Mouse (Mus musculus) c-Kit-negative CD71-positive TER-119-positive erythroid progenitor cells, embryonic 14.5 days (primary cell): Measurements from ENCODE around the gene Adam17.
"Not testable (repeated sequence)": the region's sequence is repeated elsewhere in the genome, so short reads cannot be mapped to it uniquely, and the experiment has no call there.

Source experiments
- DNase-seq: peaks from one replicate; pipeline ENCODE4 v3.0.0-alpha.2; 2013; ENCODE audit warnings: low read depth, low spot score

The Adam17 gene

GRCm38 (mm10) chr12:21373100-21373819, at the start of gene Adam17:
TSS of gene Adam17 (minus strand) at chr12:21373632.
- peak; percentile 85 for DNase-seq

- DNase-seq = no peak
Measured at GRCm38 (mm10) chr12:21418621-21419131, 45.2 kb upstream of the Adam17 start.

GRCm38 (mm10) chr12:21418083-21418482, 44.7 kb upstream of the Adam17 start:
- no peak for DNase-seq

DNA sequence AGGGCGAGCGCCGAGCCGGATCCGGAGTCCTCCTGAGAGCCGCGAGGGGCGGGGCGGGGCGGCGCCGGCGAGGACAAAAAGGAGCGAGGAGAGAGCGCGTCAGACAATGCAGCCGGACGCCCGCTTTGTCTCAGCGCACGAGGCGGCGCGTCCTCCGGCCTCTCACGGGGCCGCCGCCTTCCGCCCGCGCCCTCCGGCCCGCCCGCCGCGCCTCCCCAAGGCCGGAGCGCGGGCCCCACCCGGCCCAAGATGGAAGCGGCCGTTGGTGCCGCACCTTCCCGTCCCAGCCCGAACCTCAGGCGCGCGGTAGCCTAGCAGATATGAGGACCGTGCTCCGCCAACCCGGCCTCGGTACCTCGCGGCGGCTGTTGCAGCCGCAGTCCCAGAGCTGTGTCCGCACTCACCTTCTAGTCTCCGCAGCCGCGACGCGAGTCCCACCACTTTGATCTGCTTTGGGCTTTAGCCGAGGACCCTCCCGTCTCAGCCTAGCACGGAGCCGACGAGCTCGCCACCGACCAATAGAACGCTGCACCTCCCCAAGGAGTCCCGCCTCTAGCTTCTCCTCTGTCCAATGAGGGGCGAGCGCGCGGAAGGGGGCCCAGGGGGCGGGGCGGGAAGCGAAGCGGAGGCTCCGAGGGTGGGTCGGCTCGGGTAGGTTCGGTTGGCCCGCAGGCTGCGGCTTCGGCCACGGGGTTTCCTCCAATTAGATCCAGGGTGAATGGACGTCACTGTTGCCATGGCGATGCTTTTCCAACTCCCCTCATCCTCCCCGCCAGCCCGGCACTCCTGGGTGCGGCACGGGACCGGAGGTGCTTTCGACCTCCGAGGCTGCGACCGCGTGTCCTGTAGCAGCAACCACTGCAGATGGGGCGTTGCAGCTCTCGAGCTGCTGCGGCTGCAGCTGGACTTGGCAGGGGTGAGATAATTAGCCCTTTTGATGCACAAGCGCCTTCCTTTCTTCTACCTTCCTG, 44.0 kb upstream of the Adam17 start, which contains the start of gene Ywhaq:
Gene Ywhaq, minus strand, starts transcription at position 538 of the 971 bp plus-strand sequence.
- DNase-seq = peak; percentile 90

DNA sequence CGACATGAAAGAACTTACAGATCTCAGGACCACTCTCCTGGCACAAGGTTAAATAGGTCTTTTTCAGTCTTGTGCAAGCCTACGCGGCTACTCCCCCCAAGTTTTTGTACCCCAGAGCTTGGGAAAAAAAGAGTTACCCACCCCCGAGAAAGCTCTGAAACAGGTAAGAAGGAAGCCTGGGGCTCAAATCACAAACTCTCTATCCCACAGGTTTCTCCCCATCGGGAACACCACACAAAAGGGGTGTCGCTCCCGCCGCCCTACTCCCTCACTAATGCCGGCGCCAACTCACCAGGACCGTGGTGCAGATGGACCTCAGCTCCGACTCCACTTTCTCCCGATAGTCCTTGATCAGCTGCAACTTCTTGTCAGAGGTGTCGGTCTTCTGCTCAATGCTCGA, 43.1 kb upstream of the Adam17 start:
- no peak for DNase-seq

GRCm38 (mm10) chr12:21410620-21411019, 37.2 kb upstream of the Adam17 start:
- DNase-seq = no peak

GRCm38 (mm10) chr12:21409651-21410050, 36.2 kb upstream of the Adam17 start:
- no peak for DNase-seq

- DNase-seq = no peak
Measured at GRCm38 (mm10) chr12:21408789-21409367, 35.4 kb upstream of the Adam17 start.

DNA sequence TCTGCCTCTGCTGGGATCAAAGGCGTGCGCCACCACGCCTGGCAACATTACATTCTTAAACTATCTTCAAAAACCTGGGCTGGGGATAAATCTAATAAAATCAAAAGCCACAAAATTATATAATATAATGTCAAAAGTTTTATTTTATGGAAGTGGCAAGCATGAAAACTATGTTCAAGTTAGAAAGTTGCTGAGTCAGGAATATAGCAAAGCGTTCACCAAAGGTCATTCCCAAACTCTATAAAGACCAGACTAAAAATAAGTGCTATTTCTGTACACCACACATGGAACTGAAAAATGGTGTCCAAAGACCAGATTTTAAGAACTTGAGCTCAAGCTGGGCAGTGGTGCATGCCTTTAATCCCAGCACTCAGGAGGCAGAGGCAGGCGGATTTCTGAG, 29.3 kb upstream of the Adam17 start:
- DNase-seq = no peak

DNA sequence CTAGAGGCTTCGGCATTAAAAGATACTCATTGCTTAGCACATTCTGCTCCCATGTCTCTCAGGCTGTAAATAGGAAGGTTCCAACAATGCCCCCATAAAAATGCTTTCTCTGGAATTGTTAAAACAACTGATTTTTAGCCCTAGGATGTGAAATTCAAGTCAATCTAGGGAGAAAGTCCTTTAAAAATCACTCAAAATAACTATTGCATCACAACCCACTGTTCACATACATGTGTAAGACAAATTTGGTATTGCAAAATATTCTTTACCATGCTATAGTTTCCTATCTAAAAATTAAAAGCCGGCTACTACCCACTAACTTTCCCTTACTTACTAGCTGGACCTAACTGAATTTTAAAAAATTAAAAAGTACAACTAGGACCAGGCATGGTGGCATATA, 12.8 kb upstream of the Adam17 start:
- no peak for DNase-seq

GRCm38 (mm10) chr12:21378765-21379346, 5.4 kb upstream of the Adam17 start:
- DNase-seq = not testable (repeated sequence)

DNA sequence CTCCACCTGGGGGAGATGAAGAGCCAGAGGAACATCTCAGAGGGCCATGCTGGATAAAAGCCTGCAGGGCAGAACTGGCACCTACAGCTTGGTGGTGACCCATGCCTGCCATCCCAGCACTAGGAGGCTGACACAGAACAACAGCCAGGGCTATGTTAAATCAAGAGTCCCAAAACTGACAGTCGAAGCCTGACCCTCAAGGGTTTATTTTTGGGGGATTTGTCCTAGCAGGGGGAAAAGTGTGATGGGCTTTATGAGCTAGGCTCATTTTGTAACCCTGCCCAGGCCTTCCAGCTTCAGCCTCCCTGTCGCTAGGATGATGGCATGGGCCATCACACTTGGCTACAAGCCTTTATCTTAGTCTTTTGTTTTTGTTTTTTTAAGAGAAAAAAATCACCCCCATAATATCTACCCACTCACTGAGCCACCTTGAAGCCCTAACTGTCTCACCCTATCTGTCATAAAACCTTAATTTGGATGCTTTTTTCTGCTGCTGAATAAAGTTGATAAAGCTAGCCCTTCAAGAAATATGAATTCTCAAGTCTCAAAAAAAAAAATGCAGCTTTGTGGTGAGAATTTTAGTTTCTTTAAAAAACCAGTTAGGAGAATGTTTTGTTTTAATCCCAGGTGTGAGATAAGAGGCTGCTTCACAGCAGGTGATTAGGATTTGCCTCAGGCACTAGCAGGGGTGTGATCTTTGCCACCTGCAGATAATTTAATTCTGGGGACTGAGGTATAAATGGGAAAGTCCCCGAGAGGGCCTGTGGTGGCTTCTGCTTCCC, 2.1 kb upstream of the Adam17 start:
- DNase-seq = no peak

DNA sequence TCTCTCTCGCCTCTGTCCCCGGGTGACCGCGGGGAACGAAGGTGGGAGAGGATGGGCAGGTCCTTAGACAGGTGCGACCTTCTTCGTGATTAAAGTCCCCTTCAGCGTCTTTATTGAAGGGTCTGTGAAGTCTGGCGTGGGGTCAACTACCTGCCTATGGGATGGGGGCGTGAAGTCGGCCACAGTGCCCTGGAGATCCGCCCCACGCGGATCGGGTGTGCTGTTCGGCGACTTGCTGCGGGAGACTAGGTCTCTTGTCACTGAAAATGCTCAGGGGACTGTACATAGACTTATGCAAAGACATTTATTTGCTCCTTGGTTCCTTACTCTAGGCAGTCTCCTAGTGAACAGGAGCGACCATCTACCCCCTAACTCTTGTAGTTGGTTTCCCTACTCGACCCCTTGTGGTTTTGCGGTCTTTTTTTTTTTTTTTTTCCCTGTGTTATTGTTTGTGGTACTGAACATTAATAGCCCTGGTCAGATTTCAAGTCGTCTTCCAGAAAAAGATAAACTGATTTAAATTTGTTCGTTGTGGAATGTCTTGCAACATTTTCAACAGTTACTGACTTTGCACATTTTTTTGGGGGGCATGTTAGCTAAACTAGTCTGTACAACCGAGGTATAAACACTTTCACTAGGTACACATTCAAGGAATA, 516 bp upstream of the Adam17 start:
- no peak for DNase-seq

DNA sequence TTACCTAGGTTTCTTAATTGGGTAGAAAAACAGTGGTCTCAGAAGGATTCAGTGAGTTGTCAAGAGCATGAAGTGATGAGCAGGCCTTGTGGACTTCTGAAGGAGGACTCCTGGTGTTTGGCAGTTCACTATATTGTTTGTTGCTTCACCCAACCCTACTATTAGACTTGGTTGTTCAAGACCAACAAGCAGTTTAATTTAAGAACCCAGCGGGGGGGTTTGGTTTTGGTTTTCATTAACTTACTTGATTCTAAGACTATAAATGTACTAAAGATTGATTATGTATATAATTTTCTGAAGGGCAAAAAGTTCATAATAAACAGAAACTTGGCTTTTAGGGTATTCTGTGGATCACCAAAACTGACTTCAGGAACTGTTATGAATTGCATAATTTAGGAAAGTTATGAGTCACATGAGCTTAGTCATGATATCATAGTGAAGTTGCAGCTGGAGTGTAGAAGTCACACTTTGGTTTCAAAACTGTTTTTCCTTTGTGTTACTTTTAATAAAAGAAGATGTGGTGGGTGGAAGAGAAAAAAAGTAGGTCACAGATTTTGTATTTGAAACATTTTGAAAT, 3.3 kb downstream of the Adam17 start:
- no peak for DNase-seq

GRCm38 (mm10) chr12:21369087-21369410, 4.4 kb downstream of the Adam17 start:
- no peak for DNase-seq

- no peak for DNase-seq
Measured at GRCm38 (mm10) chr12:21368376-21369086, 4.9 kb downstream of the Adam17 start.

GRCm38 (mm10) chr12:21364624-21365435, 8.6 kb downstream of the Adam17 start:
- no peak for DNase-seq

DNA sequence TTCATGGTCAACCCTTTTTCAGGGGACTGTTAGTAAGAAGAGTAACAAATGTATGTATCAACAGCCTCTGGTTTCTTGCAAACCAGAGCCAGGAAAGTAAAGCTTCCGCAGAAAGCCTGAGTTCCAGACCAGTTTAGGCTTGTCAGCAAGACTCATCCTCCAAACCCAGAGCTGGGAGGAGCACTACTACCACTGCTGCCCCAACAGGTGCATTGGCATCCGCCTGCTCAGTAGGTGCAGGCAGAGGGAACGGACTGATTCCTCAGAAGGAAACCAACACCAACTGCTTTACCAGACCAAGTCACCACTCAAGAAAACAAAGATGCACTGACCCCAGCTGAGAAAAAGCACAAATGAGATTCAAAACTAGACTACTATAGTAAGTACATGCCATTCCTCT, 10.2 kb downstream of the Adam17 start:
- DNase-seq = no peak

GRCm38 (mm10) chr12:21362686-21363085, 10.7 kb downstream of the Adam17 start:
- DNase-seq = no peak
